Mouse (Mus musculus): ENCODE measurements around the gene Ctnnbl1.

Ctnnbl1 gene

GRCm38 (mm10) chr2:157793851-157794332 is 56.7 kb downstream of the Ctnnbl1 start:
- no peak for DNase-seq (ENCODE audit: low read depth, low spot score)

- DNase-seq (ENCODE audit: low read depth, low spot score): no peak
Measured at GRCm38 (mm10) chr2:157795627-157796423, 58.6 kb downstream of the Ctnnbl1 start.

GRCm38 (mm10) chr2:157799533-157799932 is 62.3 kb downstream of the Ctnnbl1 start:
- no peak for DNase-seq (ENCODE audit: low read depth, low spot score)

GRCm38 (mm10) chr2:157800288-157800687 is 63.1 kb downstream of the Ctnnbl1 start:
- no peak for DNase-seq (ENCODE audit: low read depth, low spot score)

GRCm38 (mm10) chr2:157800746-157801501 is 63.7 kb downstream of the Ctnnbl1 start:
- DNase-seq (ENCODE audit: low read depth, low spot score): no peak

GRCm38 (mm10) chr2:157801505-157802357 is 64.5 kb downstream of the Ctnnbl1 start:
- DNase-seq (ENCODE audit: low read depth, low spot score): no peak

GRCm38 (mm10) chr2:157802666-157803065 is 65.5 kb downstream of the Ctnnbl1 start:
- no peak for DNase-seq (ENCODE audit: low read depth, low spot score)

- DNase-seq (ENCODE audit: low read depth, low spot score): no peak
Measured at GRCm38 (mm10) chr2:157804388-157804787, 67.2 kb downstream of the Ctnnbl1 start.

GRCm38 (mm10) chr2:157805091-157805490 is 67.9 kb downstream of the Ctnnbl1 start:
- no peak for DNase-seq (ENCODE audit: low read depth, low spot score)

- no peak for DNase-seq (ENCODE audit: low read depth, low spot score)
Measured at GRCm38 (mm10) chr2:157807076-157807475, 69.9 kb downstream of the Ctnnbl1 start.

GRCm38 (mm10) chr2:157807621-157808367 is 70.6 kb downstream of the Ctnnbl1 start:
- DNase-seq (ENCODE audit: low read depth, low spot score): no peak

GRCm38 (mm10) chr2:157808368-157808923 is 71.2 kb downstream of the Ctnnbl1 start:
- DNase-seq (ENCODE audit: low read depth, low spot score): no peak

GRCm38 (mm10) chr2:157809341-157809740 is 72.1 kb downstream of the Ctnnbl1 start:
- DNase-seq (ENCODE audit: low read depth, low spot score): no peak

GRCm38 (mm10) chr2:157810749-157811148 is 73.5 kb downstream of the Ctnnbl1 start:
- no peak for DNase-seq (ENCODE audit: low read depth, low spot score)

- no peak for DNase-seq (ENCODE audit: low read depth, low spot score)
Measured at GRCm38 (mm10) chr2:157813121-157813520, 75.9 kb downstream of the Ctnnbl1 start.

- DNase-seq (ENCODE audit: low read depth, low spot score): no peak
Measured at GRCm38 (mm10) chr2:157814116-157814964, 77.1 kb downstream of the Ctnnbl1 start.

GRCm38 (mm10) chr2:157814965-157815283 is 77.7 kb downstream of the Ctnnbl1 start:
- DNase-seq (ENCODE audit: low read depth, low spot score): no peak

GRCm38 (mm10) chr2:157817672-157818071 is 80.5 kb downstream of the Ctnnbl1 start:
- DNase-seq (ENCODE audit: low read depth, low spot score): no peak

GRCm38 (mm10) chr2:157818576-157819320 is 81.5 kb downstream of the Ctnnbl1 start:
- no peak for DNase-seq (ENCODE audit: low read depth, low spot score)

Data from c-Kit-negative CD71-positive TER-119-positive erythroid progenitor cells, embryonic 14.5 days (primary cell).